In the genomic region with DNA sequence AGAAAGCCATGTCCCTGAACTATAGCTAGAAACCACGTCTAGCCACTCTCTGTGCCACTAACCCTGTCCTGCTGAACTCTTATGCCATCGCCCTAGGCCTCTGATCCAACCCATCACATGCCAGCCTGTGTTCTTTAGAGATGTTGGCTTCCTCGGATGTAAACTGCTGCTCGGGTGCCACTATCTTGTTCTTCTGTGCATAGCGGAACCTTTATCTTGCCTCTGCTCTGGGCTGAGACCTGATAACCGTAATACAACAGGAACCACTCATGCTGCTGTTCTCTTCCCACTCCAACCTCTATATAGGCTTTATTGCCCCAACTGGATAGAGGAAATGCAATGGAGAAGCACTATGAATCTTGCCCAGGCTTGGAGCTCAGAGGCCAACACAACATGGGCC, we compare ENCODE assay signal across 1 mouse cellular context.
TF ChIP-seq lines count a peak whose summit lies in the region.

No protein-coding gene starts in this region.

TF ChIP-seq in MEL, 35 proteins besides CTCF, POLR2A, EP300 and RAD21 (continued from another document):
- peak; percentile 74 for TF ChIP-seq SIN3A (IDR thresholded peaks at IDR 0.05; ENCODE audit: low read length)
